Mouse (Mus musculus) cortical plate, adult 2 months (tissue): ENCODE measurements around the gene 1810030O07Rik.

ENCODE experiments used
- CTCF ChIP-seq: fragments of 200-500 bp; IDR thresholded peaks from 2 replicates; pipeline ENCODE4 v1.5.1; 2011; ENCODE audit warnings: mild to moderate bottlenecking, control low read depth, low read length; ENCODE audit not compliant: insufficient read depth; ENCODE audit errors: extremely low read depth
- POLR2A ChIP-seq: fragments of 200-500 bp; IDR thresholded peaks from 2 replicates; pipeline ENCODE4 v1.6.1; 2011; ENCODE audit warnings: mild to moderate bottlenecking, low read length, control low read depth; ENCODE audit not compliant: insufficient read depth; ENCODE audit errors: extremely low read depth

- TF ChIP-seq POLR2A (no peak), CTCF (no peak)
Measured at GRCm38 (mm10) chrX:12644976-12645375, 28.5 kb downstream of the 1810030O07Rik start.
